Mouse (Mus musculus): ENCODE data around the gene Arl15. TPM values are rescaled to one million over a fixed set of nuclear protein-coding genes. Genes with fewer than 3 reads are reported as not detected.

Gene Arl15
- polyA plus RNA-seq, 1 experiment from 2014 or later = 7.9 TPM

DNA sequence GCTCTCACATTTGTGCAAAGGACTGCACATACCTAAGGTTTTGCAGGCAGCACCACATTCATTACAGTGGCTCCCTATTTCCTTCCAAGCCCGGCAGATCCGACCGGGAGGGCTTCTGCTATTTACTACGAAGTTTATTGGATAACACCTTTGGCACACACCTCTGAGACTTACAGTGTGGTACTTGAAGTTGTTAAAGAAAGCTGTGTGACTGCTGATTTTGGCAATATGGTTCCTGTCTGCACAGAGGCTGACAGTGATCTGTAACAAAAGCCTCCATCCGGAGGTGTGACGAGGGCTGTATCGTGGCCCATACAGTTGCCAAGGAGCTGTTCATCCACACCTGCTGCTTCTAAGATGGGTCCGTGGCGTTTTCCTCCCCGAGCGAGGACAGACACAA is 335.7 kb downstream of the Arl15 start:
- WGBS = 67% methylated on average over 11 of the region's 11 CpGs
- no peak for ATAC-seq (ENCODE audit: insufficient read depth, low FRiP score)
- H3K27me3 ChIP-seq (ENCODE audit: control insufficient read depth, insufficient read depth, low read length) = no peaks in the 10 kb centered on the region
- no peak overlapping the region for H3K4me2 ChIP-seq (ENCODE audit: low read depth, low read length)
- H3K9me3 ChIP-seq (replicated peaks; ENCODE audit: control insufficient read depth, low read length) = peaks cover 8% of the 10 kb centered on the region
- no peaks in the 10 kb centered on the region for H3K36me3 ChIP-seq (ENCODE audit: control insufficient read depth, insufficient read depth, low read length)
- no peak overlapping the region for H3K9ac ChIP-seq (ENCODE audit: low read length)
- no peak overlapping the region for H3K4me3 ChIP-seq (replicated peaks; ENCODE audit: low read length)
- H3K4me1 ChIP-seq (ENCODE audit: control insufficient read depth, insufficient read depth, low read length) = no peaks in the 10 kb centered on the region; the same call in 1 of the 2 replicates
- no peak overlapping the region for H3K27ac ChIP-seq (ENCODE audit: low read length)

DNA sequence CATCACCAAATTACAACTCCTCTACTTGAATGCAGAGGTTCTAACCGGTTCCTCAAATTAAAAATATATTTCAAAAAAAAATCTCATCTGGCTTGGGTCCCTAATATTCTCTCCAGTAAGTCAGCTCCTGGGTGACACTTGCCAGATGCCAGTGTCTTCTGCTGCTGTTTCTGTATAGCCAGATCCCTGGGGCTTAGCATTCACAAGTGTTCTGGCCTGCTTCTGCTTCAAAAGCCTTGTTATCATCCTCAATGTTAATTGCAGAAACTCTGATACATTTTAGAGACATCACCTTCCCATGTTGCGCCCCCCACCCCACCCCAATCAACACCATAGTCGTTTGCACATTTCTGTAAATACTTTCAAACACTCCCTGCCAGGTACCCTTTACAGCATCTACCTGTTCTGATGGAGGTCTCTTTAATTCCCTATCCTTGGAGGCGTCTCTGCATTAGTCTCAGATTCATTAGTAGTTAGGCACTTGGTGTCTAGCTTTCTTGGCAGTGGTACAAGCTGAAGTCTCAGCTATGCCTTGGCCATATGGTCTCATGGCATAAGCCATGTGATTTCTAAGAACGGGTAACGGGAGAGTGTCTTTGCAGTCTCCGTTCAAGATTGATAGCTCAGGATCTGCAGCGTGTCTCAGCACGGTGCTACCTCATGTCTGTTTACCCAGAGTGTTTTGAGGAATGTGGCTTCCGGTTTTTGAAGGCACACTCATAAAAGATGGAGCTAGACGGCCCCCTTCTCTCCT is 336.4 kb downstream of the Arl15 start:
- Histone ChIP-seq H3K9ac (ENCODE audit: low read length) (no peak overlapping the region), H3K9me3 (replicated peaks; ENCODE audit: control insufficient read depth, low read length) (peaks cover 8% of the 10 kb centered on the region), H3K4me1 (ENCODE audit: control insufficient read depth, insufficient read depth, low read length) (no peaks in the 10 kb centered on the region; the same call in 1 of the 2 replicates), H3K4me2 (ENCODE audit: low read depth, low read length) (no peak overlapping the region), H3K27me3 (ENCODE audit: control insufficient read depth, insufficient read depth, low read length) (no peaks in the 10 kb centered on the region), H3K4me3 (replicated peaks; ENCODE audit: low read length) (no peak overlapping the region), H3K27ac (ENCODE audit: low read length) (no peak overlapping the region), H3K36me3 (ENCODE audit: control insufficient read depth, insufficient read depth, low read length) (no peaks in the 10 kb centered on the region)
- ATAC-seq (ENCODE audit: insufficient read depth, low FRiP score) = no peak
- 42% methylated on average over 11 of the region's 11 CpGs for WGBS

DNA sequence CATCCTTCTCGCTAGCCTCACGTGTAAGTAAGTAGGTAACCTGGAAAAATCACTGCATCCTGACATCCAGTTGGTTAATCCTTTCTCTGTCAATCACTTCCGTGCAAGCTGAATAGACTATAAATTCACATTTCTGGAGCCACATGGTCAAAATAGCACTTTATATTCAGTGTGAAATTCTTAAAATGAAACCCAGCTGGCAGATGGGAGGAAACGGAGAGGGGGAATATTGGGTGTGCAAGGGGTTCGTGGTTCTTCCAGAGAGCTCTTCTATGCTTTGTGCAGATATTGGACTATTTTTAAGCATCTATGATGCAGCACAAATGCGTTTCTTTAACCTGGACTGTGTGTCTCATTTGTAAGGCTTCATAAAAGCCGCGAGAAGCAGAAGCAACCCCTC is 344.6 kb downstream of the Arl15 start:
- Histone ChIP-seq H3K4me2 (ENCODE audit: low read depth, low read length) (no peak overlapping the region), H3K4me3 (replicated peaks; ENCODE audit: low read length) (no peak overlapping the region), H3K9me3 (replicated peaks; ENCODE audit: control insufficient read depth, low read length) (no peaks in the 10 kb centered on the region), H3K27me3 (ENCODE audit: control insufficient read depth, insufficient read depth, low read length) (no peaks in the 10 kb centered on the region), H3K4me1 (ENCODE audit: control insufficient read depth, insufficient read depth, low read length) (no peaks in the 10 kb centered on the region), H3K36me3 (ENCODE audit: control insufficient read depth, insufficient read depth, low read length) (no peaks in the 10 kb centered on the region), H3K9ac (ENCODE audit: low read length) (no peak overlapping the region), H3K27ac (ENCODE audit: low read length) (no peak overlapping the region)
- 85% methylated on average over 8 of the region's 8 CpGs for WGBS
- ATAC-seq (ENCODE audit: insufficient read depth, low FRiP score) = no peak

DNA sequence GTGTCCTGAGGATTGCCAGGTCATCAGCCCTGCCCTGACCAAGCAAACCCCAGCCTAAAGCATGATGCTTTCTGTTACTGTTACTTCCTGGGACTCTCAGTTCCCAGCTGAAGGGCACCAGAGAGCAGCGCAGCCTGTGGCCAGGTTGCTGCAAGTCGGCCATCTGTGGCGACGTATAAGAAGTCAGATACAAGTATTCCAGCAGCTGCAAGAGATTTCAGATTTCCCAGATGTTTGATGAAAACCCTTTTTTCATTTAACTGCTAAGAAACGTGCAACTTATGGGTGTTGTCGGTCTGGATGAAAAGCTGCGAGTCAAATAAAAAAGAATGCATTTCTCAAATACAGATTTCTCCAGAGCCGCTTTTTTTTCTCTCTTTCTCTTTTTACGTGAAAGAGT is 345.3 kb downstream of the Arl15 start:
- Histone ChIP-seq H3K4me2 (ENCODE audit: low read depth, low read length) (no peak overlapping the region), H3K27ac (ENCODE audit: low read length) (no peak overlapping the region), H3K4me1 (ENCODE audit: control insufficient read depth, insufficient read depth, low read length) (no peaks in the 10 kb centered on the region), H3K27me3 (ENCODE audit: control insufficient read depth, insufficient read depth, low read length) (no peaks in the 10 kb centered on the region), H3K4me3 (replicated peaks; ENCODE audit: low read length) (no peak overlapping the region), H3K36me3 (ENCODE audit: control insufficient read depth, insufficient read depth, low read length) (no peaks in the 10 kb centered on the region), H3K9me3 (replicated peaks; ENCODE audit: control insufficient read depth, low read length) (no peaks in the 10 kb centered on the region), H3K9ac (ENCODE audit: low read length) (no peak overlapping the region)
- WGBS = 67% methylated on average over 9 of the region's 9 CpGs
- no peak for ATAC-seq (ENCODE audit: insufficient read depth, low FRiP score)

DNA sequence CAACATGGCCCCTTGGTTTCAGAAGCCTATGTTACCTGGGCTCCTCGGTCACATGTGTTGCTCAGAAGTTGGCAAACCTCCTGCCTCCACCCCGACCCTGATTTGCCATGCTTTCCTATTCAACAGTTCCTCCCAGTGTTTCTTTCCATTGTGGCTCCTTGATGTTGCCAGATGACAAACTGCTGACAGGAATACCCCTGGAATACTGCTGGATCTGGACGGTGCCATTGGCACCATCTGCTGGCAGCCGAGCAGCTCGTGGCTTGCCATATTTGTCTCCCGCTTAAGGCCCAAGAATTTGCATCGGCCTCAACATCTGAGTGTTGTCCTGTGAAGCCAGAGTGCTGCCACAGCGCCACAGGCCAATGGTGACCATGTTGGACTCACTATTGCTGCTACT is 348.5 kb downstream of the Arl15 start:
- Histone ChIP-seq H3K27ac (ENCODE audit: low read length) (no peak overlapping the region), H3K9me3 (replicated peaks; ENCODE audit: control insufficient read depth, low read length) (no peaks in the 10 kb centered on the region), H3K9ac (ENCODE audit: low read length) (no peak overlapping the region), H3K4me1 (ENCODE audit: control insufficient read depth, insufficient read depth, low read length) (no peaks in the 10 kb centered on the region), H3K4me2 (ENCODE audit: low read depth, low read length) (no peak overlapping the region), H3K4me3 (replicated peaks; ENCODE audit: low read length) (no peak overlapping the region), H3K27me3 (ENCODE audit: control insufficient read depth, insufficient read depth, low read length) (no peaks in the 10 kb centered on the region), H3K36me3 (ENCODE audit: control insufficient read depth, insufficient read depth, low read length) (no peaks in the 10 kb centered on the region)
- WGBS = 87% methylated on average over 8 of the region's 8 CpGs
- no peak for ATAC-seq (ENCODE audit: insufficient read depth, low FRiP score)

DNA sequence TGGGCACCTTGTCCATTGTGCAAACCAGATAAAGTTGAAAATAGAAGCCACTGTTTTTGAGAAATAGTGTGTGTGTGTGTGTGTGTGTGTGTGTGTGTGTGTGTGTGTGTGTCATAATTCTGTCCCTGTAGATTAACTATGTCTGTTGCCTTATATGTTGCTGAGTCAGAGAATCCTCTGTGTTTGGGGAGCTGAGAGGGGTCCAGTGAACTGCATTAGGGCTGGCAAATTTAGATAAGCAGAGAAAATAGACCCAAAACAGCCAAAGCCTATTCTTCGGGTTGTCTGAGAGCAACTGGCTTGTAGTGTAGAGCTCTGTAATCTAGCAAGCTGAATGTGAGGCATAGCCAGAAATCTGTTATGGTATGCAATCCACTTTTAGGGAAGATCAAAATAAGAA is 348.9 kb downstream of the Arl15 start:
- no peak overlapping the region for H3K4me3 ChIP-seq (replicated peaks; ENCODE audit: low read length)
- no peaks in the 10 kb centered on the region for H3K9me3 ChIP-seq (replicated peaks; ENCODE audit: control insufficient read depth, low read length)
- H3K4me1 ChIP-seq (ENCODE audit: control insufficient read depth, insufficient read depth, low read length) = no peaks in the 10 kb centered on the region
- H3K36me3 ChIP-seq (ENCODE audit: control insufficient read depth, insufficient read depth, low read length) = no peaks in the 10 kb centered on the region
- 62% methylated on average over 1 of the region's 1 CpGs for WGBS
- no peak overlapping the region for H3K27ac ChIP-seq (ENCODE audit: low read length)
- no peak overlapping the region for H3K9ac ChIP-seq (ENCODE audit: low read length)
- no peaks in the 10 kb centered on the region for H3K27me3 ChIP-seq (ENCODE audit: control insufficient read depth, insufficient read depth, low read length)
- ATAC-seq (ENCODE audit: insufficient read depth, low FRiP score) = no peak
- H3K4me2 ChIP-seq (ENCODE audit: low read depth, low read length) = no peak overlapping the region

DNA sequence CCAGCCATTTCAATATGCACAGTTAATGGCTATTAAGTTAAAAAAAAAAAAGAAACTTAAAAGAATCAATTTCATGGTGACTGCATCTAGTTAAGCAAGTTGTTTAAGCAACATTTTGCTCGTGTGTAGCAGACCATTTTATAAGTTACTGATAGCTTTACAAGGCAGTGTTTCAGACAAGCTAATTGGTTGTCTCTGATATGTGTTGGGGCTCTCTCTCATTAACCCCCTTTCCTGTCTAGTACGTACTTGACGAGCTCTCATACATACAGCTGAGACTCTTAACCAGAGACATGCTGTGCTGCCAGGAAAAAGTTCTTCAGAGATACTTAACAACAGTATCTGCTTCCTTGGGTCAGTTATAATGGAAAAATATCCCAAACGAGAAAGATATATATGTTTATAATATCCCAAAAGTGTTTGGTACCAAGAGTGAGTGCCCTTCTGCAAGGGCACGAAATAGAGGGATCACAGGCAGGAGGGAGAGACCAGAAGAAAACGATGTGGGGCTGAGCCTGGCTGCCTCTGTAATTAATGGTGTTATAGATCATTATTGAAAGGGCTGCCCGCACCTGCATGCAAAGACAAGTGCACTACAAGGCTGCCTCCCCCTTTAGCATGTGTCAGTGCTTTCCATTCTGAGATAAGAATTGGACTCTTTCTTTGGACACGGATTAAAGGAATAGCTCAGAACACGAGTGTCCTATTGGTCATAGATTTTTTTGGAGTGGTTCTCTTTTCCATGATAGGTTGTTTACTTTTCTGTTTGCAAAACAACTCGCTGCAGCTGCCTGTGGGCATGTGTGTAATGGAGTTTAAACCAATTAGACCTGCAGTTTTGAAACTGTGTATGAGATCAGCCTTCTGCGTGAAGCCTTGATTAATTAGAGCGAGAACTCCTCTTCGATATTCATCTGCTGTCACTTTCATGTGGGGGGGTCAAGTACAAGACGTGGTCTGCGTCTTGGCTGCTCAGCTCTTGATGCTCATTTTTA is 350.0 kb downstream of the Arl15 start:
- Histone ChIP-seq H3K4me3 (replicated peaks; ENCODE audit: low read length) (no peak overlapping the region), H3K9me3 (replicated peaks; ENCODE audit: control insufficient read depth, low read length) (no peaks in the 10 kb centered on the region), H3K4me2 (ENCODE audit: low read depth, low read length) (no peak overlapping the region), H3K27me3 (ENCODE audit: control insufficient read depth, insufficient read depth, low read length) (no peaks in the 10 kb centered on the region), H3K4me1 (ENCODE audit: control insufficient read depth, insufficient read depth, low read length) (no peaks in the 10 kb centered on the region), H3K9ac (ENCODE audit: low read length) (no peak overlapping the region), H3K27ac (ENCODE audit: low read length) (no peak overlapping the region), H3K36me3 (ENCODE audit: control insufficient read depth, insufficient read depth, low read length) (no peaks in the 10 kb centered on the region)
- no peak for ATAC-seq (ENCODE audit: insufficient read depth, low FRiP score)
- 55% methylated on average over 15 of the region's 15 CpGs for WGBS

DNA sequence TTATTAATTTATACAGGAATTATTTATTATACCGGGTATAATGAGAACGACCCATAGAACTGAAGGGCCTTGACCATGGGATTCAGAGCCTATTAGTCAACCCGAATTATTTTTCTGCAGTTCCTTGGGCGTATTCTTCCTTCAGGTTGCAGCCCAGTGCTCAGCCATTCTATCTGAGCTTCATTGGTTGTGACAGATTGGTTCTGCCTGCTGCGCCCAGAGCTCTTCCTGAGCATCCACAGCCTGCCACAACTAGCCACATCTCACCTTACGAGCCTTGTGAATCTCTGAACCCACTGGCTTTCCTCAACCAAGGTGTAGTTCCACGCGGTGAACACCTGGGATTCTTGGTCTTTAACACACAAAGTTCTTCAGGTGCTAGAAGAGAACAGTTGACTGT is 350.9 kb downstream of the Arl15 start:
- H3K36me3 ChIP-seq (ENCODE audit: control insufficient read depth, insufficient read depth, low read length) = no peaks in the 10 kb centered on the region
- H3K27me3 ChIP-seq (ENCODE audit: control insufficient read depth, insufficient read depth, low read length) = no peaks in the 10 kb centered on the region
- H3K4me1 ChIP-seq (ENCODE audit: control insufficient read depth, insufficient read depth, low read length) = no peaks in the 10 kb centered on the region
- no peak overlapping the region for H3K27ac ChIP-seq (ENCODE audit: low read length)
- H3K9me3 ChIP-seq (replicated peaks; ENCODE audit: control insufficient read depth, low read length) = no peaks in the 10 kb centered on the region
- ATAC-seq (ENCODE audit: insufficient read depth, low FRiP score) = no peak
- H3K4me2 ChIP-seq (ENCODE audit: low read depth, low read length) = no peak overlapping the region
- H3K4me3 ChIP-seq (replicated peaks; ENCODE audit: low read length) = no peak overlapping the region
- no peak overlapping the region for H3K9ac ChIP-seq (ENCODE audit: low read length)
- WGBS = 89% methylated on average over 8 of the region's 8 CpGs

Measured in stomach, embryonic 16.5 days (tissue).